Mouse (Mus musculus): ENCODE data around the gene Tdgf1.

Tdgf1 gene

DNA sequence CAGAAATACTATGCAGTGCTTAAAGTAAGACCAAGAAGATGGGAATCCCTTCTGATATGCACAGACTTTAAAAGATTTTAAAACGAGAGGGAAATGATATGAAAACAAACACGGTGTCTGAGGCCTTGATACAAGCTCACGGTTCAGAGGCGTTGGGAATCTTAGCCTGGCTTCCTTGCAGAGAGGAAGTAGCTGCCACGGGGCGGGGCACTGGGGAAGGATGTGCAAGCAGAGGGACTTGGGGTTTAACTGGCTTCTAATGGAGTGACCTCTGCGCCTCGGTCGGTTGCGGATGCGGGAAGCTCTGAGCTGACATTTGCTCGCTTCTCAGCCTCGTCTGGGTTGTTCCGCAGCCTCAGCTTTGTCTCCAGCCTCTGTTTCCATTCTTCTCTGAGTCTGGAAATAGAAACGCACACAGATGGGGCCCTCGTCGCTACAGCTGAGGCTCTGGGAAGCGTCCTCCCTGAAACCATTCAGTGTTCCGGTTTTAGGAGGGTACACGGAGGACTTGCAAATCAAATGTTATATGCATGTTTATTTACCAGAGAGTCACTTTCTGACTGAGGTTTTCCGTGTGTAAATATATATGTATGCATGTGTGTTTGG lies 31.2 kb downstream of the Tdgf1 start:
- DNase-seq (ENCODE audit: low spot score), result no peak

DNA sequence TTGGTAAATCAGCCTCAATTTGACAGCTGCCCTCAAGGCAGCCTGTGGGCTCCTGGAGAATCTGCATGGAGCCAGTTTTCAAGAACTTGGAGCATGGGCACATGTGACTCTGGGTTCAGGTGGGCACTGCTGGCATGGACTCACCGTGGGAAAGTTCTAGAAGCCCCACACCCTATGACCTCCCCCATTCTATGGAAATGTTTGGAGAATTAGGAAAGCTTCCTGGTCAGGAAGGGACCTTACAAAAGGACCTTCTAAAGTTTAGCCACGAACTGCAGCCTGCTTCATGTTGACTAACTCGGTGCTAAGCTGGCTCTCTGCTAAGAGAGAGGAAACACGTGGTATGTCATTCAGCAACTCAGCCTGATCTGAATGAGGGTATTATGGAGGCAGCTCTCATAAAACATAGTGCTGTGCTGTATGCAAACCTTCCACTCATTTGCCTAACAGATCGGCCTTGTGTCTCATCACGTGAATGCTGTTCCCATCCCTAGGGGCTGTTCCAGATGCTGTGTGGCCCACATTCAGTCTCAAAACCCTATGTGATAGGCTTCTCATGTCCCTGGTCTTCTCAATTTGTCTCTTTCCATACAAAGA lies 36.5 kb downstream of the Tdgf1 start:
- DNase-seq (ENCODE audit: low spot score), result no peak

- DNase-seq (ENCODE audit: low spot score), result no peak
These were observed 37.3 kb downstream of the Tdgf1 start for GRCm38 (mm10) chr9:110908631-110909016.

- no peak for DNase-seq (ENCODE audit: low spot score)
These were observed 37.9 kb downstream of the Tdgf1 start for GRCm38 (mm10) chr9:110907838-110908630.

DNA sequence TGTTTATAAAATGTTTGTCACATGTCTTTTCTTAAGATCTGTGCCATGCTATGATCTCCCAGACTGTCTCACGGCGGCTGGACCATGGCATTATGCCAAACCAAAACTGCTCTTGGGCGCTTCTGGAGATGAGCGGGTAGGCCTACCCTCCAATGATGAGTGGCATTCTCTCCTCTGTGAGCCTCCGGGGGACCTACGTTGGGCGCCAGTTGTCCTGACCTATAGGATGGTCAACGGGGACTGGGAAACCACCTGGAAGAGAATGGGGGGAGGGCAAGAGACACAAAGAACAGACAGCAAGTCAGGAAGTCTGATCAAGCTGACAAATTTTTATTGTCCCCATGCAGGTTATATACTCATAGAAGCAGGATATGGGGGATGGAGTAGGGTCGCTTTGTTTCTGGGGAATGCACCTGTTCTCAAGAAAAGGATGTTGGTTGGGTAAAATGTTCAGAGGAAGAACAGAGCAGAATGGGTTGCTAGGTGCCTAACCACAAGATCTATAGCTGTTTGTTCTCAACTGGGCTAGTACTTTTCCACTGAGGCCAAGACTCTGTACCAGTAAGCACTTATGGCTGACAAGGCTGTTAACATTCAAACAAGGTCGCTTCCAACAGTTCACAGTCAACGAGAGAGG lies 38.6 kb downstream of the Tdgf1 start:
- DNase-seq (ENCODE audit: low spot score), result no peak

DNA sequence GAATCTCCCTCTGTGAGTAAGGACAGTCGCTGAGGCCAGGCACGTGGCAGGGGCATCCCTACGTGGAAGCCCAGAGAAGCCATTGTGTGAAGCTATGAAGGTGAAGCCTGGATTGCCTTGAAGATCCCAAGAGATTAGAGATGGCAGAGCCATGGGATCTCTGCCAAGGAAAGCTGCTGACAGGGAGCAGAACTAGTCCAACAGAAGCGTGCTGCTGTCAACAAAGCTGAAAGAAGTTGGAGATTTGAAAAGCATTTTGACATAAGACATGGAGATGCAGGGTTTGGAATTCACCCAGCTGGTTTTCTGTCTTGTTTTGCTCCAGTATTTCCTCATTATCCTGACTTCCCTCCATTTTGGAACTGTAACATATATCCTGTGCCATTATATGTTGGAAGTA lies 43.7 kb downstream of the Tdgf1 start:
- no peak for DNase-seq (ENCODE audit: low spot score)

GRCm38 (mm10) chr9:110901204-110901603 lies 44.8 kb downstream of the Tdgf1 start:
- no peak for DNase-seq (ENCODE audit: low spot score)

DNA sequence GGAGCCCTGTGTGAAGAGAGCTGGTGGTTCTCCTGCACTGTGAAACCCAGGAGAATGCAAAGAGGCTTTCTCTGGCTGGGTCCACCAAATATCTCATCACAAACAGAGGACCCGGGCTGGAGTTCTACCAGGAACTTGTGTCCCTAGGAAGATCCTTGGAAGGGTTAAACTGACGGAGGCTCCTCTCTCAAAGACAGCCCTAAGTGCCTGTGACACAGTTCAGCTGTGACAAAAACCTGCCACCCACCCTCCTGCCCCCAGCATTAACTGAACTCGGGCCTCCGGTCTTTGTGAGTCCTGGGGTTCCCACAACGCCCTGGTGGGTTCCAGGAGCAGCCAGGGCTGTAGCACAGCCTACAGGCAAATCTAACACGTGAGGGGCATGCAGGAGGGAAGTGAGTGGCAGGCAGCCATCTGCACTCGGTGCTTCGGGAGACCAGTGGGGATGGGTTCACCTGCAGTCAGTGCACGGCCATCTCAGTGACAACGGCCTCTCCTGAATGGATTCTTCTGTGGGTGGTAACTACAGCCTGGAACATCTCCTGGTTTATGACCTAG lies 46.4 kb downstream of the Tdgf1 start:
- no peak for DNase-seq (ENCODE audit: low spot score)

- no peak for DNase-seq (ENCODE audit: low spot score)
These were observed 49.4 kb downstream of the Tdgf1 start for GRCm38 (mm10) chr9:110896595-110896994.

DNA sequence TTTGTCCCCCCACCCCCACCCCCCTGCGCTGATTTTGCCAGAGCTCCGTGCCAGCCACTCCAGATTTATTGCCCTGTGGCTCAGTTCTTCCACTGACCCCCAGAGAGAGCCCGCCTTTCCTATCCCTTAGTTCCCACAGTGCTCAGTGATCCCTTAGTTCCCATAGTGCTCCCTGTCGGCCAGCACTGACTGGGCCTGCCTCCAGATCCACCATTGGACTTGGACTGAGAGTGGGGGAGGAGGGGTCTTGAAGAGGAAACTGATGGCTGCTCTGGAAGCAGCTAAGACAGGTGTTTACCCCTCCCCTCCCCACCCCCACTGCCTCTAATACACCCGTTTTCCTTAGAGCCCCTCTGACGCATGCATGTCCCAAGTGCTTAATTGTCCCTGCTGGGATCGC lies 50.0 kb downstream of the Tdgf1 start:
- no peak for DNase-seq (ENCODE audit: low spot score)

DNA sequence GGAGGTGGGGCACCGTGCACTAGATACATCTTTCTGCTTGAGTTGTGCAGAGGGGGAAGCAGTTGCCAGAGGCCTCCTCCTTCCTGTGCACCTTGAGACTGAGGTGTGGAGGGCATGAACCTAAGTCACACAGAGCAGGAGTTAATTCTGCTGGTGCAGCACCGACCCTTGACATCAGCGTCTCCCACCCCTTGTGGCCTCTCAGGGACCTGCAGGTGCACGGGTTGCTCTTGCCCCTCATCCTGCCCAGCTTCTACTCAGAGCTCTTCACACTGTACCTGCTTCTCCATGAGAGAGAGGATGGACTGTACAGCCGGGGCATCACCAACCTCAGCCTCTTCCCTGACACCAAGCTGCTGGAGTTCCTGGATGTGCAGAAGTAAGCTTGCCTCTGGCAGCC lies 50.5 kb downstream of the Tdgf1 start:
- no peak for DNase-seq (ENCODE audit: low spot score)

DNA sequence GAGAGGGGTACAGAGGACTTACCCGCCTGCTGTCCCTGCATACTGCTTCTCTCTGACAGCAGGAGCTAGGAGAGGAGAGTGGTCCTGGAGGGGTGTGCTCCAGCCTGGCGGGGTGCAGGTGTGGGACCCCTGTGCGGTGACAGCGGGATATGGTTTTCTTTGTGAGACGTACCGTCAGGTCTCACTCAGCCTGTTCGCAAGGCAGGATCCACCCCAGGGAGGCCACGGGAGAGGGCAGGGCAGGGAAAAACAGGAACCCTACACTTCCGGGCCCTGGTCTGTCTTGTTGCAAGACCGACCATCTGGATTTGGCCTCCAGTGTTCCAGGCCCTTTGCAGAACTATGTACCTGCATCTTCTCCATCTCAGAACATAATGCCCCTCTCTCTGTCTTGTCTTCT lies 52.5 kb downstream of the Tdgf1 start:
- no peak for DNase-seq (ENCODE audit: low spot score)

- no peak for DNase-seq (ENCODE audit: low spot score)
These were observed 53.4 kb downstream of the Tdgf1 start for GRCm38 (mm10) chr9:110892552-110892951.

GRCm38 (mm10) chr9:110891077-110891828 lies 54.7 kb downstream of the Tdgf1 start:
- no peak for DNase-seq (ENCODE audit: low spot score)

GRCm38 (mm10) chr9:110890026-110890783 lies 55.8 kb downstream of the Tdgf1 start:
- no peak for DNase-seq (ENCODE audit: low spot score)
